Mouse (Mus musculus): Measurements from ENCODE around the gene Rbfox1.

DNA sequence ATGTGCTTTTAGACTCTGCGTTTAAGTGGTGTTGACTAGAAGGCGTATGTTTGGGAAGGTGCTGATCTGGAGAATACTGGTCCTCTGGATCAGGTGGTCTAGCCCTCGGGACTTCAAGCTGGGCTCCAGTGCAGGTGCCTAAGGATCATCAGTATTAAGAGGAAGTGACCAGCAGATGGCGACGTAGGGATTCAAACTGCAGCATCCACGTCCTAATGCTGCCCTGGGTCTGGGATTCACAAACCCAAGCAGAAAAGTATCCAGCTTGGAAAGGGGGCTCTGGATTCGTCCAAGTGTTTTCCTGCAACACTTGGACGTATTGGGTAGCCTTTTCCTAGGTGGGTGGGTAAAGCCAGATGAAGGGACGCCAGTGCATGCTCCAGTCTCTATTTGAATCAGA is 906.5 kb downstream of the Rbfox1 start:
- TF ChIP-seq CTCF (IDR thresholded peaks at IDR 0.05; ENCODE audit: control insufficient read depth, insufficient read depth, low read length) (no peak), POLR2A (IDR thresholded peaks at IDR 0.05; ENCODE audit: borderline replicate concordance, control insufficient read depth, low read depth, low read length) (no peak)

Data from bone marrow, adult 2 months (tissue).